Mouse (Mus musculus) liver, embryonic 14.5 days (tissue): ENCODE measurements at regions not wholly inside any gene's neighbourhood (a gene's known extent, or its start where the extent isn't known, plus 50 kb on each side); places are given as distances from the start of the nearest gene placed in this dataset.

Source experiments
- ATAC-seq: fragments of 200-750 bp; cut with Nextera tagmentation; 2 replicates; pipeline ENCODE4 v1.8.0; 2017; ENCODE audit warnings: moderate number of reproducible peaks, mild to moderate bottlenecking, moderate library complexity; ENCODE audit not compliant: insufficient read depth
- DNase-seq, 3 experiments: peaks; one replicate each; pipeline ENCODE4 v3.0.0-alpha.2; 2012 to 2013; ENCODE audit warnings: low read depth in 3 of 3, low spot score in 3 of 3
- H3K27ac ChIP-seq: fragments of 300-500 bp; sonication (generic); 2 replicates; pipeline ENCODE4 v1.5.1; 2014; ENCODE audit warnings: moderate library complexity, mild to moderate bottlenecking, control low read depth, inconsistent platforms
- H3K27me3 ChIP-seq: fragments of 300-500 bp; sonication (generic); 2 replicates; pipeline ENCODE4 v1.6.1; 2014; ENCODE audit warnings: mild to moderate bottlenecking, low read length, moderate library complexity; ENCODE audit not compliant: control insufficient read depth, insufficient read depth
- H3K36me3 ChIP-seq: fragments of 300-500 bp; sonication (generic); replicated peaks from 2 replicates; pipeline ENCODE4 v1.6.1; 2014; ENCODE audit warnings: low read depth; ENCODE audit not compliant: control insufficient read depth, insufficient read depth
- H3K4me1 ChIP-seq, 2 experiments: fragments of 200-500 bp in 1 of 2; fragments of 300-500 bp in 1 of 2; sonication (generic) in 1 of 2; replicated peaks; 2 replicates each; pipeline ENCODE4 v1.6.1; 2012 to 2014; ENCODE audit warnings: antibody characterized with exemption in 1 of 2, inconsistent platforms in 1 of 2, low read length in 1 of 2; ENCODE audit not compliant: control insufficient read depth in 2 of 2, insufficient read depth in 2 of 2
- H3K4me2 ChIP-seq: fragments of 300-500 bp; sonication (generic); 2 replicates; pipeline ENCODE4 v1.6.1; 2014; ENCODE audit warnings: low read depth, mild to moderate bottlenecking, control low read depth, moderate library complexity
- H3K4me3 ChIP-seq, 2 experiments: fragments of 200-500 bp in 1 of 2; fragments of 300-500 bp in 1 of 2; sonication (generic) in 1 of 2; 2 replicates each; pipeline ENCODE4 v1.5.1; 2012 to 2014; ENCODE audit warnings: low read depth in 2 of 2, low read length in 2 of 2, mild to moderate bottlenecking in 2 of 2, control low read depth in 1 of 2, inconsistent platforms in 1 of 2, moderate library complexity in 1 of 2; ENCODE audit not compliant: insufficient read depth in 1 of 2
- H3K9ac ChIP-seq: fragments of 300-500 bp; sonication (generic); replicated peaks from 2 replicates; pipeline ENCODE4 v1.6.1; 2014; ENCODE audit warnings: mild to moderate bottlenecking, control low read depth, moderate library complexity
- H3K9me3 ChIP-seq: fragments of 300-500 bp; sonication (generic); 2 replicates; pipeline ENCODE4 v1.6.1; 2016; ENCODE audit warnings: low read length, mixed read lengths; ENCODE audit not compliant: control insufficient read depth
- CTCF ChIP-seq: IDR thresholded peaks from 2 replicates; pipeline ENCODE4 v1.5.1; 2016; ENCODE audit warnings: antibody characterized with exemption, low read depth, control low read depth
- EP300 ChIP-seq: IDR thresholded peaks from 2 replicates; pipeline ENCODE4 v1.6.1; 2016; ENCODE audit warnings: antibody characterized with exemption, low read depth
- WGBS: fragments of 180-500 bp; shearing (Covaris S2); extraction: QIAGEN DNeasy Blood & Tissue Kit; methylation state at CpG from one replicate; pipeline ENCODE4 v1.1.7; 2014; ENCODE audit not compliant: insufficient replicate concordance; 5-methylcytosine and 5-hydroxymethylcytosine counted together

- ATAC-seq (no peak), DNase-seq (no peak)
- Histone ChIP-seq H3K4me2 (no peak overlapping the region), H3K36me3 (no peaks in the 10 kb centered on the region), H3K4me3 (no peak overlapping the region), H3K27ac (no peak overlapping the region), H3K27me3 (no peaks in the 10 kb centered on the region), H3K9ac (no peak overlapping the region), H3K9me3 (no peaks in the 10 kb centered on the region), H3K4me1 (peaks cover 0 to 2% of the 10 kb centered on the region in 2 experiments; a peak in 2 of 4 replicates)
- WGBS: 81% methylated on average over 5 of the region's 5 CpGs
- TF ChIP-seq CTCF (no peak), EP300 (no peak)
Observed at GRCm38 (mm10) chr17:70942478-70942877, 60.0 kb upstream of the Myom1 start.

GRCm38 (mm10) chr17:70934258-70934657, 68.2 kb upstream of the Myom1 start:
- H3K9me3 ChIP-seq: no peaks in the 10 kb centered on the region
- H3K27me3 ChIP-seq: no peaks in the 10 kb centered on the region
- TF ChIP-seq EP300 (no peak), CTCF (no peak)
- H3K4me2 ChIP-seq: no peak overlapping the region
- no peak overlapping the region for H3K9ac ChIP-seq
- H3K4me3 ChIP-seq: no peak overlapping the region
- H3K4me1 ChIP-seq: no peaks in the 10 kb centered on the region
- H3K27ac ChIP-seq: no peak overlapping the region
- DNase-seq: no peak
- 64% methylated on average over 1 of the region's 1 CpGs for WGBS
- H3K36me3 ChIP-seq: no peaks in the 10 kb centered on the region
- ATAC-seq: no peak

- DNase-seq: no peak
- no peaks in the 10 kb centered on the region for H3K4me1 ChIP-seq
- ATAC-seq: no peak
- 57% methylated on average over 4 of the region's 4 CpGs for WGBS
- H3K27me3 ChIP-seq: no peaks in the 10 kb centered on the region
- H3K9ac ChIP-seq: no peak overlapping the region
- no peaks in the 10 kb centered on the region for H3K9me3 ChIP-seq
- H3K36me3 ChIP-seq: no peaks in the 10 kb centered on the region
- TF ChIP-seq CTCF (no peak), EP300 (no peak)
- no peak overlapping the region for H3K4me2 ChIP-seq
- no peak overlapping the region for H3K27ac ChIP-seq
- no peak overlapping the region for H3K4me3 ChIP-seq
Observed at GRCm38 (mm10) chr17:70933122-70934050, 69.0 kb upstream of the Myom1 start.

GRCm38 (mm10) chr17:70932565-70932964, 69.9 kb upstream of the Myom1 start:
- Histone ChIP-seq H3K27ac (no peak overlapping the region), H3K27me3 (no peaks in the 10 kb centered on the region), H3K4me3 (no peak overlapping the region), H3K4me1 (no peaks in the 10 kb centered on the region), H3K9ac (no peak overlapping the region), H3K36me3 (no peaks in the 10 kb centered on the region), H3K4me2 (no peak overlapping the region), H3K9me3 (no peaks in the 10 kb centered on the region)
- DNase-seq (no peak), ATAC-seq (no peak)
- TF ChIP-seq EP300 (no peak), CTCF (no peak)

- 50% methylated on average over 9 of the region's 9 CpGs for WGBS
- no peak overlapping the region for H3K4me3 ChIP-seq
- DNase-seq (no peak), ATAC-seq (no peak)
- TF ChIP-seq CTCF: no peak
- TF ChIP-seq EP300: no peak
- no peaks in the 10 kb centered on the region for H3K4me1 ChIP-seq
- no peak overlapping the region for H3K9ac ChIP-seq
- H3K27ac ChIP-seq: no peak overlapping the region
- no peaks in the 10 kb centered on the region for H3K36me3 ChIP-seq
- H3K9me3 ChIP-seq: no peaks in the 10 kb centered on the region
- no peak overlapping the region for H3K4me2 ChIP-seq
- no peaks in the 10 kb centered on the region for H3K27me3 ChIP-seq
Observed at GRCm38 (mm10) chr17:70930600-70930999, 71.8 kb upstream of the Myom1 start.
